Mouse (Mus musculus): ENCODE data around the gene Thsd1. TPM values are rescaled to one million over a fixed set of nuclear protein-coding genes. Genes with fewer than 3 reads are reported as not detected.

Gene Thsd1
- total and polyA plus RNA-seq, 3 experiments: 4.4 to 4.8 (median 4.8) TPM

GRCm38 (mm10) chr8:22265194-22265593, 38.1 kb downstream of the Thsd1 start:
- no peak overlapping the region for H3K4me3 ChIP-seq
- H3K36me3 ChIP-seq (ENCODE audit: control insufficient read depth, insufficient read depth, low read length): peaks cover 5% of the 10 kb centered on the region
- no peak for DNase-seq
- WGBS: 84% methylated on average over 1 of the region's 1 CpGs
- H3K4me1 ChIP-seq (ENCODE audit: control insufficient read depth, insufficient read depth, low read length): peaks cover 5% of the 10 kb centered on the region
- 0 out of 2 replicates have a peak, but pooled peaks cover 1% of the 10 kb centered on the region for H3K27me3 ChIP-seq (ENCODE audit: control insufficient read depth, insufficient read depth, low read length)
- no peak overlapping the region for H3K9ac ChIP-seq (ENCODE audit: low read depth, low read length)
- intact Hi-C loops (cut with DNase I): no loop called here
- no peak overlapping the region for H3K27ac ChIP-seq
- TF ChIP-seq EP300 (IDR thresholded peaks at IDR 0.05; ENCODE audit: insufficient read depth, low read depth, low read length) (no peak), POLR2A (IDR thresholded peaks at IDR 0.05; ENCODE audit: insufficient read depth, low read depth, low read length) (no peak), CTCF (IDR thresholded peaks at IDR 0.05) (no peak)
- no peaks in the 10 kb centered on the region; the same call in 1 of the 2 replicates for H3K79me2 ChIP-seq (replicated peaks; ENCODE audit: control insufficient read depth, insufficient read depth, low read length)

GRCm38 (mm10) chr8:22266809-22267208, 39.7 kb downstream of the Thsd1 start:
- WGBS: 87% methylated on average over 3 of the region's 3 CpGs
- H3K27ac ChIP-seq: no peak overlapping the region
- no peak overlapping the region for H3K9ac ChIP-seq (ENCODE audit: low read depth, low read length)
- H3K79me2 ChIP-seq (replicated peaks; ENCODE audit: control insufficient read depth, insufficient read depth, low read length): no peaks in the 10 kb centered on the region
- TF ChIP-seq EP300 (IDR thresholded peaks at IDR 0.05; ENCODE audit: insufficient read depth, low read depth, low read length) (no peak), POLR2A (IDR thresholded peaks at IDR 0.05; ENCODE audit: insufficient read depth, low read depth, low read length) (no peak), CTCF (IDR thresholded peaks at IDR 0.05) (no peak)
- intact Hi-C loops (cut with DNase I): no loop called here
- 0 out of 2 replicates have a peak, but pooled peaks cover 1% of the 10 kb centered on the region for H3K27me3 ChIP-seq (ENCODE audit: control insufficient read depth, insufficient read depth, low read length)
- no peaks in the 10 kb centered on the region; the same call in 1 of the 2 replicates for H3K36me3 ChIP-seq (ENCODE audit: control insufficient read depth, insufficient read depth, low read length)
- no peak for DNase-seq
- no peak overlapping the region for H3K4me3 ChIP-seq
- peaks cover 2% of the 10 kb centered on the region for H3K4me1 ChIP-seq (ENCODE audit: control insufficient read depth, insufficient read depth, low read length)

- intact Hi-C loops (cut with DNase I): no loop called here
- Histone ChIP-seq H3K4me1 (ENCODE audit: control insufficient read depth, insufficient read depth, low read length) (no peaks in the 10 kb centered on the region; the same call in 1 of the 2 replicates), H3K36me3 (ENCODE audit: control insufficient read depth, insufficient read depth, low read length) (no peaks in the 10 kb centered on the region), H3K79me2 (replicated peaks; ENCODE audit: control insufficient read depth, insufficient read depth, low read length) (no peaks in the 10 kb centered on the region), H3K4me3 (no peak overlapping the region), H3K27ac (no peak overlapping the region), H3K9ac (ENCODE audit: low read depth, low read length) (no peak overlapping the region), H3K27me3 (ENCODE audit: control insufficient read depth, insufficient read depth, low read length) (no peaks in the 10 kb centered on the region)
- TF ChIP-seq POLR2A (IDR thresholded peaks at IDR 0.05; ENCODE audit: insufficient read depth, low read depth, low read length) (no peak), EP300 (IDR thresholded peaks at IDR 0.05; ENCODE audit: insufficient read depth, low read depth, low read length) (no peak), CTCF (IDR thresholded peaks at IDR 0.05) (no peak)
- 56% methylated on average over 3 of the region's 3 CpGs for WGBS
- no peak for DNase-seq
Observed at GRCm38 (mm10) chr8:22273142-22273541, 46.0 kb downstream of the Thsd1 start.

- Histone ChIP-seq H3K9ac (ENCODE audit: low read depth, low read length) (no peak overlapping the region), H3K4me3 (no peak overlapping the region), H3K79me2 (replicated peaks; ENCODE audit: control insufficient read depth, insufficient read depth, low read length) (no peaks in the 10 kb centered on the region), H3K27ac (no peak overlapping the region), H3K4me1 (ENCODE audit: control insufficient read depth, insufficient read depth, low read length) (no peaks in the 10 kb centered on the region; the same call in 1 of the 2 replicates), H3K36me3 (ENCODE audit: control insufficient read depth, insufficient read depth, low read length) (no peaks in the 10 kb centered on the region), H3K27me3 (ENCODE audit: control insufficient read depth, insufficient read depth, low read length) (no peaks in the 10 kb centered on the region)
- peak in 1 of 2 experiments; percentile 16 for DNase-seq
- TF ChIP-seq EP300 (IDR thresholded peaks at IDR 0.05; ENCODE audit: insufficient read depth, low read depth, low read length) (no peak), CTCF (IDR thresholded peaks at IDR 0.05) (no peak), POLR2A (IDR thresholded peaks at IDR 0.05; ENCODE audit: insufficient read depth, low read depth, low read length) (no peak)
- 40% methylated on average over 10 of the region's 10 CpGs for whole genome bisulfite sequencing
- intact Hi-C loops (cut with DNase I): no loop called here
Observed at GRCm38 (mm10) chr8:22274641-22275040, 47.5 kb downstream of the Thsd1 start.

- H3K79me2 ChIP-seq (replicated peaks; ENCODE audit: control insufficient read depth, insufficient read depth, low read length): no peaks in the 10 kb centered on the region
- no peak within 1 kb of the TSS for H3K9ac ChIP-seq (ENCODE audit: low read depth, low read length)
- no peaks in the 10 kb centered on the region for H3K36me3 ChIP-seq (ENCODE audit: control insufficient read depth, insufficient read depth, low read length)
- no peaks in the 10 kb centered on the region for H3K4me1 ChIP-seq (ENCODE audit: control insufficient read depth, insufficient read depth, low read length)
- no peak for DNase-seq
- no peak within 1 kb of the TSS for H3K27ac ChIP-seq
- intact Hi-C loops (cut with DNase I): no loop called here
- WGBS: 30% methylated on average over 2 of the region's 2 CpGs
- H3K27me3 ChIP-seq (ENCODE audit: control insufficient read depth, insufficient read depth, low read length): no peaks in the 10 kb centered on the region
- TF ChIP-seq POLR2A (IDR thresholded peaks at IDR 0.05; ENCODE audit: insufficient read depth, low read depth, low read length): no peak
- no peak within 1 kb of the TSS for H3K4me3 ChIP-seq
Observed at GRCm38 (mm10) chr8:22282999-22283491, 55.9 kb downstream of the Thsd1 start, which contains the start of gene Tpte. Gene Tpte, plus strand, starts transcription at chr8:22283441.

GRCm38 (mm10) chr8:22302326-22302725, 75.2 kb downstream of the Thsd1 start:
- Histone ChIP-seq H3K79me2 (replicated peaks; ENCODE audit: control insufficient read depth, insufficient read depth, low read length) (no peaks in the 10 kb centered on the region), H3K9ac (ENCODE audit: low read depth, low read length) (no peak overlapping the region), H3K4me1 (ENCODE audit: control insufficient read depth, insufficient read depth, low read length) (no peaks in the 10 kb centered on the region), H3K4me3 (no peak overlapping the region), H3K27ac (no peak overlapping the region), H3K36me3 (ENCODE audit: control insufficient read depth, insufficient read depth, low read length) (no peaks in the 10 kb centered on the region), H3K27me3 (ENCODE audit: control insufficient read depth, insufficient read depth, low read length) (no peaks in the 10 kb centered on the region)
- no peak for TF ChIP-seq EP300 (IDR thresholded peaks at IDR 0.05; ENCODE audit: insufficient read depth, low read depth, low read length)
- no peak for TF ChIP-seq POLR2A (IDR thresholded peaks at IDR 0.05; ENCODE audit: insufficient read depth, low read depth, low read length)
- TF ChIP-seq CTCF (IDR thresholded peaks at IDR 0.05): no peak
- DNase-seq: no peak
- intact Hi-C loops (cut with DNase I): loop anchor here (10.0 kb wide), 1 partner anchor 108 kb away; the partner anchor contains the start of gene Vps36
- WGBS: 77% methylated on average over 2 of the region's 2 CpGs
